Mouse (Mus musculus) hindbrain, embryonic 11.5 days (tissue): Measurements from ENCODE around the gene Gm10217. TPM values are rescaled to one million over a fixed set of nuclear protein-coding genes. Genes with fewer than 3 reads are reported as not detected.

Source experiments
- ATAC-seq: fragments of 200-750 bp; cut with Nextera tagmentation; 2 replicates; pipeline ENCODE4 v1.8.0; 2017; ENCODE audit warnings: mild to moderate bottlenecking, moderate TSS enrichment, moderate library complexity; ENCODE audit not compliant: low FRiP score
- DNase-seq: peaks from one replicate; pipeline ENCODE4 v3.0.0-alpha.2; 2015; ENCODE audit warnings: low spot score
- H3K27ac ChIP-seq: fragments of 300-500 bp; sonication (generic); 2 replicates; pipeline ENCODE4 v1.5.1; 2014; ENCODE audit warnings: mild to moderate bottlenecking, low read depth, low read length
- H3K27me3 ChIP-seq: fragments of 300-500 bp; sonication (generic); 2 replicates; pipeline ENCODE4 v1.6.1; 2014; ENCODE audit warnings: mild to moderate bottlenecking, low read length, moderate library complexity, mixed read lengths; ENCODE audit not compliant: control insufficient read depth, insufficient read depth
- H3K36me3 ChIP-seq: fragments of 300-500 bp; sonication (generic); 2 replicates; pipeline ENCODE4 v1.6.1; 2014; ENCODE audit warnings: mild to moderate bottlenecking, low read length, moderate library complexity, mixed read lengths; ENCODE audit not compliant: control insufficient read depth, insufficient read depth
- H3K4me1 ChIP-seq: fragments of 300-500 bp; sonication (generic); replicated peaks from 2 replicates; pipeline ENCODE4 v1.6.1; 2014; ENCODE audit warnings: low read length, mixed read lengths; ENCODE audit not compliant: control insufficient read depth, insufficient read depth
- H3K4me2 ChIP-seq: fragments of 300-500 bp; sonication (generic); replicated peaks from 2 replicates; pipeline ENCODE4 v1.6.1; 2014; ENCODE audit warnings: mild to moderate bottlenecking, low read depth, low read length
- H3K4me3 ChIP-seq: fragments of 300-500 bp; sonication (generic); 2 replicates; pipeline ENCODE4 v1.5.1; 2014; ENCODE audit warnings: low read depth, low read length
- H3K9ac ChIP-seq: fragments of 300-500 bp; sonication (generic); 2 replicates; pipeline ENCODE4 v1.6.1; 2014; ENCODE audit warnings: low read depth, low read length
- H3K9me3 ChIP-seq: fragments of 300-500 bp; sonication (generic); 2 replicates; pipeline ENCODE4 v1.6.1; 2016; ENCODE audit warnings: low read length; ENCODE audit not compliant: control insufficient read depth
- WGBS: fragments of 180-500 bp; shearing (Covaris S2); extraction: QIAGEN DNeasy Blood & Tissue Kit; methylation state at CpG from one replicate; pipeline ENCODE4 v1.1.7; 2014; 5-methylcytosine and 5-hydroxymethylcytosine counted together
- polyA plus RNA-seq: library from polyadenylated mRNA; unstranded; fragments of >200 nt; fragmentation: Nextera tagmentation; extraction: Ambion mirVana; gene quantifications from 2 replicates; pipeline ENCODE4 v1.2.1, GENCODE M21; 2014

The Gm10217 gene
- polyA plus RNA-seq = not detected in 2 replicates

DNA sequence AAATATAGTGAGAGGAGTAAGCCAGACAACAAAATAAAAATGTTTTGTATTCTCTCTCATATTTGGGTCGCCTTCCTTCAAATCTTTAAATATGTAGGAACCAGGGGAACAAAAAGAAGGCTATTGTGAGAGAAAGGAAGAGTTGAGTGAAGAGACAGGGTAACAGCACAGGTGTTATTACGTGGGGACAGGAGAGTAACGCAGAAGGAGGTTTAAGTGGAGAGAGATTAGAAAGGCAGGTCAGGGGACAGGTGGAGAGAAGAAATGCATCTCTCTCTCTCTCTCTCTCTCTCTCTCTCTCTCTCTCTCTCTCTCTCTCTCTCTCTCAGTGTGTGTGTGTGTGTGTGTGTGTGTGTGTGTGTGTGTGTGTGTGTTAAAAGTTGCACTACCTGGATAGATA is at the start of gene Gm10217:
TSS of gene Gm10217 (plus strand) at position 301 of the 400 bp plus-strand sequence.
- no peaks in the 10 kb centered on the region for H3K27me3 ChIP-seq
- H3K9me3 ChIP-seq = no peaks in the 10 kb centered on the region
- H3K4me3 ChIP-seq = no peak within 1 kb of the TSS
- H3K9ac ChIP-seq = no peak within 1 kb of the TSS
- H3K27ac ChIP-seq = no peak within 1 kb of the TSS
- no peak for ATAC-seq
- H3K4me2 ChIP-seq = no peak within 1 kb of the TSS
- H3K36me3 ChIP-seq = no peaks in the 10 kb centered on the region
- 85% methylated on average over 3 of the region's 3 CpGs for WGBS
- no peaks in the 10 kb centered on the region for H3K4me1 ChIP-seq
- DNase-seq = no peak

DNA sequence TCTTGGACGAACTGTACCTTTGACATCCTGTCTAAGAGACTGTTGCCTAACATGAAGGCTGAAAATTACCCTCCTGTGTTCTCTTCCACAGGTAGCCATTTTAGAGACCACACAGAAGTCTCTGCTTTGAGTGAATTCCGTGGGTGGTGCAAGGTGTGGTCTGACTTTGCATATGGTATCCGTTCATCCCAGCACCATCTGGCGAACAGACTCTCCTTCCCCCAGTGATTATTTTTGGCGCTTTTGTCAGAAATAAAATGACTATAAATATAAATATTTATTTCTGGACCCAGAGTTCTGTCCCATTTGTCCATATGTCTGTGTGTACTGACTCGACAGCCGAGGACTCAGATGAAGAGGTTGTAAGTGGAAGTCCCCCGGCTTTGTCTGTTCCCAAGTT is 39.3 kb upstream of the Gm10217 start:
- no peak for ATAC-seq

DNA sequence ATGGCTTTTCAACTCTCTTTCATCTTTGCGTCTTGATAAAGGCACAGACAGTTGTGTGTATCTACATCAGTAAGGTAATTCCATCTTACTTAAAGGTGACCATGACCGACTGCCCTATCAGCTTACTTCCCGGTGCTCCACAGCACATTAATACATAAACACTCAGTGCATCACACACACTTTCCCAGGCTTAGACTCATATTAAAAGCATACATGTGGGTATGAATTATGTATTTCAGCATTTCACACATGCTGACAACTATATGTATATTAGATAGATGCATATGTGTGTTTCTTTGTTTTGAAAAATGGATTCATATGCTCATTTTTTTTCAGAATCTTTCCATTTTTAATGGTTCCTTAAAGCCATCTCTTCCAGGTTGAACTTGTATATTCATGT is 23.8 kb upstream of the Gm10217 start:
- ATAC-seq (no peak), DNase-seq (no peak)
- no peak overlapping the region for H3K4me3 ChIP-seq
- WGBS = 91% methylated on average over 3 of the region's 3 CpGs
- H3K4me2 ChIP-seq = no peak overlapping the region
- H3K9ac ChIP-seq = no peak overlapping the region
- no peaks in the 10 kb centered on the region for H3K4me1 ChIP-seq
- H3K27me3 ChIP-seq = no peaks in the 10 kb centered on the region
- no peaks in the 10 kb centered on the region for H3K9me3 ChIP-seq
- no peak overlapping the region for H3K27ac ChIP-seq
- no peaks in the 10 kb centered on the region for H3K36me3 ChIP-seq

More for the DNA sequence above, 39.3 kb upstream of the Gm10217 start:
- no peak overlapping the region for H3K9ac ChIP-seq
- no peak overlapping the region for H3K27ac ChIP-seq
- H3K27me3 ChIP-seq = no peaks in the 10 kb centered on the region
- 82% methylated on average over 8 of the region's 8 CpGs for WGBS
- H3K9me3 ChIP-seq = no peaks in the 10 kb centered on the region
- H3K4me1 ChIP-seq = no peaks in the 10 kb centered on the region
- H3K4me3 ChIP-seq = no peak overlapping the region
- H3K36me3 ChIP-seq = no peaks in the 10 kb centered on the region
- H3K4me2 ChIP-seq = no peak overlapping the region
- DNase-seq = no peak

DNA sequence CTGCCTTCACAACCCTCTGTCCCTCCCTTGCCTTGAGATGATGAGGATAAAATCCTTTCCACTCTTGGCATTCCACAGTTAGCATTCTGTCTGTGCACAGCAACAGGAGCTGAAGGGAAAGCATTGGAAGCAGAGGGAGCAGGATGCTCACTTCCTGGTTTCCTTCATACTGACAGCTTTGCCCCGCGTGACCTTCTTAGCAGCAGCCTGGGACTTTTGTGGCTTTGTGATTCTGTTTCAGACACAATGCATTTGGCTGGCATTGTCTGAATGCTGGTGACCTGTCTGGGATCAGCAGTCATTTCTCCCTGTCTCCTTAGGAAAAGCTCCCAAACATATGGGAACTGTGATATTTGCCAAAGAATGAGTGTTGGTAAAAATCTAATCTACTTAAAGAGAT is 4.8 kb upstream of the Gm10217 start:
- H3K36me3 ChIP-seq = no peaks in the 10 kb centered on the region
- 0 out of 2 replicates have a peak, but pooled peaks cover 2% of the 10 kb centered on the region for H3K4me1 ChIP-seq
- no peak overlapping the region for H3K9ac ChIP-seq
- no peaks in the 10 kb centered on the region for H3K9me3 ChIP-seq
- DNase-seq (peak; percentile 37), ATAC-seq (peak; percentile 47; the same call in 1 of the 2 replicates)
- no peaks in the 10 kb centered on the region for H3K27me3 ChIP-seq
- H3K27ac ChIP-seq = no peak overlapping the region
- 22% methylated on average over 2 of the region's 2 CpGs for WGBS
- H3K4me2 ChIP-seq = no peak overlapping the region
- no peak overlapping the region for H3K4me3 ChIP-seq

DNA sequence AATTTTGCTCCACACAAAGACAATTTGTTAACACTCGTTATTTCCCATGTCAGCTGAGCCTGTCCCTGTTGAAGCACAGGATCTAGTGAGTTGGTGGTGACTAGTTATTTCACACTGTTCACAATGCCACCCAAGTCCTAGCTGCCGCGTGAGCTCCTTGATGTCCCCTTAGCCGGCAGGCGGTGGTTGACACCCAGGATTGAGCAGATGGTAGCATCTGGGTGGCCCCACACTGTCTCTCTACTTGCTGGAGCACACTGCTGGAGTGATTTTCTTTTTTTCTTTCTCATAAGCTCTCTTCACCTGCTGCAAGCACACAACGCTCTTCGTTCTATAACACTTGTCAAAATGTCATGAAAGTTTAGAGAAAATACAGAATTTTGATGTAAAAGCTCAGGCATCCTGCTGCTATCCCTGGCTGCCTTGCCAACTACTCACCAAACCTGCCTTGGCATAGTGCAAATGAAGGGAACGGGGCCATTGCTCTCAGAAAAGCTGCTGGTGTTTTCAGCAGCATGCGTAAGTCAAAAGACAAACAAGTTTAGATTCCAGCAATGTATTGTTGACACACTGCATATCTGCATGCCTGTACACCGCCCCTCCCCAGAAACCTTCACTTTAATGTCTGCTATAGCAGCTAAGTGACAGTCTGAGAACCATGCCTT is 3.4 kb upstream of the Gm10217 start:
- H3K36me3 ChIP-seq = no peaks in the 10 kb centered on the region
- WGBS = 81% methylated on average over 10 of the region's 10 CpGs
- no peak overlapping the region for H3K9ac ChIP-seq
- 0 out of 2 replicates have a peak, but pooled peaks cover 2% of the 10 kb centered on the region for H3K4me1 ChIP-seq
- ATAC-seq = no peak
- H3K9me3 ChIP-seq = no peaks in the 10 kb centered on the region
- no peak overlapping the region for H3K4me2 ChIP-seq
- H3K27ac ChIP-seq = no peak overlapping the region
- no peak overlapping the region for H3K4me3 ChIP-seq
- DNase-seq = no peak
- H3K27me3 ChIP-seq = no peaks in the 10 kb centered on the region

DNA sequence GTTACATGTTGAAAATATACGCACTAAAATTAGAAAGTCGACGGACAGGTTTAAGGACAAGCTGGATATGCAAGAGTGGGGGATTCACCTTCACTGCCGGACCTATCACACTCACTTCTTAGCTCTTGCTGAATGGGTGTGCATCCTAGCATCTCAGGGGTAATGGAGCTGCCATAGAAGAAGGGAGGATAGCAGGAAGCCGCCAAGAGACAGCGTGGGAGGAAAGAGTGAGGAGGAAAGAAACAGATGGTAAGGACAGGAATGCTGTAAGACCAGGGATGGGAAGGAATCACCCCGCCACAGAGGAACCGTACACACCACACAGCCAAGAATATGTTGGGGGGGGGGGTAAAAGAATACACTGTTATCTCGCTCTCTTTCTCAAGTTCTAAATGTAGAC is 1.1 kb downstream of the Gm10217 start:
- Histone ChIP-seq H3K9ac (no peak overlapping the region), H3K9me3 (no peaks in the 10 kb centered on the region), H3K4me1 (no peaks in the 10 kb centered on the region), H3K27ac (no peak overlapping the region), H3K4me3 (no peak overlapping the region), H3K27me3 (no peaks in the 10 kb centered on the region), H3K36me3 (no peaks in the 10 kb centered on the region), H3K4me2 (no peak overlapping the region)
- WGBS = 89% methylated on average over 9 of the region's 9 CpGs
- ATAC-seq (no peak), DNase-seq (no peak)

DNA sequence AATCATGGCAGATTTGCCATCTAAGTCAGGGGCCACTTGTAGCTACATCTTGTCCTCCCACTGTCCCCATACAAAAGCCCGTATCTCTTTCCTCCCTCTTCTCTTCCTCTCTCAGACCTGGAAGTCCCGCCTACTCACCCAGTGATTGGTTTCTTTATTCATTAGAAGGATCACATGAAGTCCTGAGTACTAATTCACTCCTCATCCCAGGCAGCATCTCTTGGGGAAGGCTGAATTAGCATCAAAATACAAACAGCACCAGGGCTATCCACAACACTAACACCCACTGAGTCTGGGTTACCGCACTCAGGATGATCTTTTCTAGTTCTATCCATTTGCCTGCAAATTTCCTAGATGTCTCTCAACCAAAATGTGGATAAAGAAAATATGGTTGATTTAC is 4.0 kb downstream of the Gm10217 start:
- Histone ChIP-seq H3K27me3 (no peaks in the 10 kb centered on the region), H3K27ac (no peak overlapping the region), H3K9me3 (no peaks in the 10 kb centered on the region), H3K9ac (no peak overlapping the region), H3K4me2 (no peak overlapping the region), H3K4me1 (no peaks in the 10 kb centered on the region), H3K4me3 (no peak overlapping the region), H3K36me3 (no peaks in the 10 kb centered on the region)
- WGBS = 52% methylated on average over 3 of the region's 3 CpGs
- DNase-seq (no peak), ATAC-seq (no peak)

DNA sequence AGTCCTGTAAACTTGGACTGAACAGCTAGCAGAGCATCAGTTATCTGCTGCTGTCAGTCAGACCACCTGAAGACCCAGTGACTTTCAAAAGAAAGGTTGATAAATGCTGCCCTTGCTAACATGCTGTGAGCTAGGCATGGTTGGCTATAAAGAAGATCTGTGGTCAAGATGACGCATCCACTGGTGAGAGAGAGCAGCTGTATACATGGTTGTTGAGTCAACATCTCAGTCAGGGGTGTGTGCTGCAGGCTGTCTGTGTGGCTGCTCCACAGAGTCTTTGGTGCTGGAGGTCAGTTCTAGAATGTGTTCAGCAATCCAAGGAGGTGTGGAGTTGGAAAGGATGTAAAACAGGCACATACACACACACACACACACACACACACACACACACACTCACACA is 12.2 kb downstream of the Gm10217 start:
- DNase-seq (no peak), ATAC-seq (no peak)
- Histone ChIP-seq H3K9ac (no peak overlapping the region), H3K4me1 (no peaks in the 10 kb centered on the region), H3K27me3 (no peaks in the 10 kb centered on the region), H3K4me3 (no peak overlapping the region), H3K9me3 (no peaks in the 10 kb centered on the region), H3K4me2 (no peak overlapping the region), H3K27ac (no peak overlapping the region), H3K36me3 (no peaks in the 10 kb centered on the region)
- 64% methylated on average over 1 of the region's 1 CpGs for WGBS

DNA sequence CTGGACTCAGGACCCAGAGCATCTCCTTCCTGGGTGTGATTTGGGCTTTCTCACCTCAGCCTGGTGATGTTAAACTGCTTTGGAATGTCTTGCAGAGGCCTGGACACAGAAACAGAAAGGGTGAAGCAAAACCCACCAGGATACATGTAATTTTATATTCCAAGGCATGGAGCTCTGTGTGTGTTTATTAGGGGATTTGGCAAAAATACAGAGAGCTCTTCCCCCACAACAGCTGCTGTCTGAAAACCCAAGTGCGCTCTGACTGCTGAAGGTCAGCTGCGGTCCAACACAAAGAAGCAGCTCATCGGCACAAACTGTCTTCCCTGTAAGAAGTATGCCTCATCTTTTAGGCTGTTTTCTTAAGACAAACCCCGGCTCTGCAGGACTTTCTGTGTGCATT is 15.9 kb downstream of the Gm10217 start:
- Histone ChIP-seq H3K9me3 (no peaks in the 10 kb centered on the region), H3K27me3 (no peaks in the 10 kb centered on the region), H3K27ac (no peak overlapping the region), H3K36me3 (no peaks in the 10 kb centered on the region), H3K4me2 (no peak overlapping the region), H3K4me3 (no peak overlapping the region), H3K9ac (no peak overlapping the region), H3K4me1 (no peaks in the 10 kb centered on the region)
- no peak for ATAC-seq
- DNase-seq = no peak
- WGBS = 86% methylated on average over 4 of the region's 4 CpGs
